Mouse (Mus musculus) Patski (cell line): ENCODE measurements at regions not wholly inside any gene's neighbourhood (a gene's known extent, or its start where the extent isn't known, plus 50 kb on each side); places are given as distances from the start of the nearest gene placed in this dataset.

Experiments
- ATAC-seq: fragments of 100-300 bp; one replicate; pipeline ENCODE4 v1.8.0; 2021
- CTCF ChIA-PET: fragments of 350-600 bp; sonication (Branson Sonifier 250); formaldehyde crosslinking; loops from one replicate; lab custom pipeline; 2022; ENCODE audit warnings: inconsistent platforms; lab: Charles Lee
- POLR2A ChIA-PET: fragments of 350-600 bp; sonication (Branson Sonifier 250); formaldehyde crosslinking; loops from one replicate; lab custom pipeline; 2022; ENCODE audit warnings: antibody characterized with exemption, inconsistent platforms; lab: Charles Lee
- DNase-seq: peaks from one replicate; pipeline ENCODE4 v3.0.0-alpha.2; 2011; ENCODE audit warnings: low read depth, low spot score
- H3K27me3 ChIP-seq: fragments of 371-371 bp; one replicate; pipeline ENCODE4 v1.5.1; 2021
- CTCF ChIP-seq: fragments of 100-300 bp; IDR thresholded peaks from one replicate; pipeline ENCODE4 v1.5.1; 2021
- in situ Hi-C: fragments of 300-500 bp; cut with MboI; formaldehyde crosslinking; loops from 3 replicates; pipeline ENCODE4 v1.11.1; 2018; ENCODE audit warnings: low pct_unique_long_range_greater_than_20kb, mixed read lengths

DNA sequence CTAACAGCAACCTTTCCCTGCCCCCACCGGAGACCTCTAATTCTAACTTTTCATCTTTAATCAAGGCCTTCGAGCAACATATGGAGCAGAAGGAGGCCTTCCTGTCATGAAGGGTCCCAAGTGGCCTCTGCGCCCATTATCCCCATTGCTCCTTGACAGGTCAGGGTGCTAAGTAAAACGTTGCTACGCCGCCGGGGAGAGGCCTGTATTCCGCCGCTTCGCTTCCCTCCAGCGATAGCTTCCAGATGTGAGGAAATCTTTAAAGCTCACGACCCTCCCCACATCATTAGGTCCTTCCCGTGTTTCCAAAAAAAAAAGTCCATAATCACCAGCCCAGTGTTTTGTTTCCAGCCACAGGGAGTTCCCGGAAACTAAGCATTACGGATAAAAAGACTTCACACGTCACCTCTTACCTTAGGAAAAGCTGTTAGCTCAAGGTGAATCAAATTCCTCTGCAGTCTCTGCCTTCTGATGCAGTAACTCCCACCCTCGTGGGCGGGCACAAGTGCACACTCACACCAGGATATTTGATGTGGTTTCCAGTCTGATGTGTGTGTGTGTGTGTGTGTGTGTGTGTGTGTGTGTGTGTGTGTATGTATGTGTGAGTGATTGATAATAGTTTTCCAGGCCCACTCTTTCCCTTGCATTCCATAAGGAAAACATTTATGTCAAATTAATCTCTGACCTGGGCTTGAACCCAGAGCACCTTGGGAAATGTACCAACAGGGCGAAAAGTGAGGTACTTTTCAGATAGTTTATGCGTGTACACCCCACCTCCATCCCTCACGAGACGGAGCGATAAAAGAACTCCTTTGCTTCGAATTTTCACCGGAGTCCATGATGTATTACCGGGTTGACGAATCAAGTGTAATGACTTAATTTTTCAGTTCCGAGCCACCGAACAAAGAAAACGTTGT is 107.5 kb downstream of the Gm45692 start:
- POLR2A ChIA-PET, result no interaction called here
- H3K27me3 ChIP-seq, result peaks cover 25% of the 10 kb centered on the region
- ATAC-seq (no peak), DNase-seq (no peak)
- CTCF ChIA-PET, result no interaction called here
- TF ChIP-seq CTCF, result no peak
- in situ Hi-C loops, result no loop called here

DNA sequence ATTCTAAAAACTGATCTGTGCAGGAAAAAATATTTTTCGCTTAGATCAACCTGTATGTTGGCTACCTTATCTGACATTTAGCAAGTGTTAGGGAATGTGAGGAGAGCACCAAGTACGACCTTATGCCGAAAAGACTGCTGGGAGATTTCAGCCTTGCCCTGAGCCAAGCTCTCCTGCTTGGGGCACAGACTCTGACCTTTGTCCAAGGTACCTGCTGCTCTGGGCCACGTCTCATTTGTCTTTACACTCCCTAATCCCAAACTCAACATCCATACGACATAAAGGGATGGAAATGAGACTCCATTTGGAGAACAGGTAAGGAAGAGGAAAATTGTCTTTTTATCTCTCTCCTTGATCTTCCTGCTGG is 108.2 kb downstream of the Gm45692 start:
- TF ChIP-seq CTCF, result no peak
- CTCF ChIA-PET, result no interaction called here
- POLR2A ChIA-PET, result no interaction called here
- DNase-seq, result no peak
- no peak for ATAC-seq
- peaks cover 30% of the 10 kb centered on the region for H3K27me3 ChIP-seq
- in situ Hi-C loops, result no loop called here

GRCm38 (mm10) chr8:26229548-26229947 is 110.2 kb downstream of the Gm45692 start:
- DNase-seq (no peak), ATAC-seq (no peak)
- H3K27me3 ChIP-seq, result peaks cover 36% of the 10 kb centered on the region
- in situ Hi-C loops, result no loop called here
- ChIA-PET CTCF (no interaction called here), POLR2A (no interaction called here)
- no peak for TF ChIP-seq CTCF

GRCm38 (mm10) chr8:26239075-26239474 is 119.7 kb downstream of the Gm45692 start:
- DNase-seq (no peak), ATAC-seq (no peak)
- in situ Hi-C loops, result no loop called here
- ChIA-PET POLR2A (no interaction called here), CTCF (no interaction called here)
- no peaks in the 10 kb centered on the region for H3K27me3 ChIP-seq
- TF ChIP-seq CTCF, result no peak

GRCm38 (mm10) chr8:26239604-26240003 is 120.3 kb downstream of the Gm45692 start:
- H3K27me3 ChIP-seq, result peaks cover 1% of the 10 kb centered on the region
- POLR2A ChIA-PET, result interaction anchor here (0.7 kb wide), 1 partner anchor 755 kb away, joined by 3 read pairs; no protein-coding TSS in a partner anchor
- ATAC-seq (no peak), DNase-seq (no peak)
- CTCF ChIA-PET, result no interaction called here
- in situ Hi-C loops, result no loop called here
- TF ChIP-seq CTCF, result no peak

DNA sequence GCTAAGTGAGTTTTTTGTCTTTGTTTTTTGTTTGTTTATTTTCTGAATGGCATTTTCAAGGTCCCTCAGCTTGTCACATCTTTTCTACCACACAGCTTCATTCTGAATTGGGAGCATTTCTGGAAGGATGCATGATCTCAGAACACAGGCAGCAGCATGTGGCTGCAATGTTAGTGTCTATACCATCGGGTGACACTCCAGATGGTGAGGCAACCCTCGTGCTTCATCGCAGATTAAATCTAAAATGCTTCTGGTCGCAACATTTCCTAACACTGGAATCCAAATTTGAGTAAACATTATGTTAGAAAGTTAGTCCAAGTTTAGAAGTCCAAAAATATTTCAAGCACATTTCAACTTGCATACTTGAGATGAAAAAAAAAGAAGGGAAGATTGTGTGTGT is 124.4 kb downstream of the Gm45692 start:
- POLR2A ChIA-PET, result no interaction called here
- in situ Hi-C loops, result no loop called here
- ATAC-seq (no peak), DNase-seq (no peak)
- TF ChIP-seq CTCF, result no peak
- CTCF ChIA-PET, result no interaction called here
- peaks cover 7% of the 10 kb centered on the region for H3K27me3 ChIP-seq

- TF ChIP-seq CTCF, result no peak
- CTCF ChIA-PET, result no interaction called here
- DNase-seq, result no peak
- ATAC-seq, result no peak
- POLR2A ChIA-PET, result no interaction called here
- H3K27me3 ChIP-seq, result peaks cover 7% of the 10 kb centered on the region
- in situ Hi-C loops, result no loop called here
Measured at GRCm38 (mm10) chr8:26244308-26244707, 125.0 kb downstream of the Gm45692 start.

- in situ Hi-C loops, result no loop called here
- ATAC-seq (no peak), DNase-seq (no peak)
- TF ChIP-seq CTCF, result no peak
- ChIA-PET POLR2A (no interaction called here), CTCF (no interaction called here)
- peaks cover 10% of the 10 kb centered on the region for H3K27me3 ChIP-seq
Measured at GRCm38 (mm10) chr8:26255191-26255669, 135.9 kb downstream of the Gm45692 start.

- ATAC-seq, result no peak
- in situ Hi-C loops, result no loop called here
- CTCF ChIA-PET, result no interaction called here
- H3K27me3 ChIP-seq, result peaks cover 18% of the 10 kb centered on the region
- no peak for DNase-seq
- POLR2A ChIA-PET, result no interaction called here
- no peak for TF ChIP-seq CTCF
Measured at GRCm38 (mm10) chr8:26260294-26260693, 141.0 kb downstream of the Gm45692 start.

- ChIA-PET POLR2A (no interaction called here), CTCF (no interaction called here)
- ATAC-seq (no peak), DNase-seq (no peak)
- H3K27me3 ChIP-seq, result peaks cover 20% of the 10 kb centered on the region
- in situ Hi-C loops, result no loop called here
- TF ChIP-seq CTCF, result no peak
Measured at GRCm38 (mm10) chr8:26262536-26262935, 143.2 kb downstream of the Gm45692 start.

DNA sequence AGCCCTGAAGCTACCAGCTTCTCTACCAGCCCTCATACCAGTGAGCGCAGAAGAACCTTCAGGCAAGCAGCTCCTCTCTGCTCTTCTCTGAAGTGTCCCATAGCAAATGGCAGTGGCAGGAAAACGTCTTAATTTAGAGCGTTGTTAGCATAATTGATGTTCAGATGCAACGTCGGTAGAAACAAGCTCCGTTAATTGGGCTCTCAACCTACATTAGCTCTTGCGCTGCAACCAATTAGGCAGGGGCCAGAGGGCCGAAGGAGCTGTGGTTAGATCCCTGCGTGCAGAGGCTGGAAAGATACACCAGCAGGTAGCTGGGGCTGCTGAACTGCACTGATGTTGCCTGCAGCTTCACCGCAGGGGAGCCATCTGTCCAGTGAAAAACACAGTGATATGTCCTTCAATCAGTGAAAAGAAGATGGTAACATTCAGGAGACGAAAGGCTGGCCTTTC is 145.6 kb downstream of the Gm45692 start:
- in situ Hi-C loops, result no loop called here
- DNase-seq, result no peak

More for the DNA sequence above, 145.6 kb downstream of the Gm45692 start:
- ChIA-PET POLR2A (no interaction called here), CTCF (interaction anchor here (0.7 kb wide), 1 partner anchor 13 kb away, joined by 3 read pairs; no protein-coding TSS in a partner anchor)
- TF ChIP-seq CTCF, result no peak
- no peak for ATAC-seq
- peaks cover 28% of the 10 kb centered on the region for H3K27me3 ChIP-seq
